Mouse (Mus musculus) forebrain, embryonic 13.5 days (tissue): Measurements from ENCODE around the gene Luc7l2. TPM values are rescaled to one million over a fixed set of nuclear protein-coding genes. Genes with fewer than 3 reads are reported as not detected.
"Not testable (repeated sequence)": the region's sequence is repeated elsewhere in the genome, so short reads cannot be mapped to it uniquely, and the experiment has no call there.

Experiments used
- ATAC-seq: fragments of 200-750 bp; cut with Nextera tagmentation; 2 replicates; pipeline ENCODE4 v1.8.0; 2017
- H3K27ac ChIP-seq: fragments of 300-500 bp; sonication (generic); 2 replicates; pipeline ENCODE4 v1.5.1; 2015; ENCODE audit warnings: inconsistent platforms, mild to moderate bottlenecking, moderate library complexity
- H3K27me3 ChIP-seq: fragments of 300-500 bp; sonication (generic); 2 replicates; pipeline ENCODE4 v1.6.1; 2015; ENCODE audit warnings: mild to moderate bottlenecking, inconsistent platforms
- H3K36me3 ChIP-seq: fragments of 300-500 bp; sonication (generic); 2 replicates; pipeline ENCODE4 v1.6.1; 2015; ENCODE audit warnings: mild to moderate bottlenecking, inconsistent platforms; ENCODE audit not compliant: poor library complexity, severe bottlenecking
- H3K4me1 ChIP-seq: fragments of 300-500 bp; sonication (generic); 2 replicates; pipeline ENCODE4 v1.6.1; 2015; ENCODE audit warnings: inconsistent platforms
- H3K4me2 ChIP-seq: fragments of 300-500 bp; sonication (generic); 2 replicates; pipeline ENCODE4 v1.6.1; 2015; ENCODE audit warnings: inconsistent platforms, mild to moderate bottlenecking, moderate library complexity
- H3K4me3 ChIP-seq: fragments of 300-500 bp; sonication (generic); 2 replicates; pipeline ENCODE4 v1.5.1; 2015; ENCODE audit warnings: mild to moderate bottlenecking, inconsistent platforms
- H3K9ac ChIP-seq: fragments of 300-500 bp; sonication (generic); 2 replicates; pipeline ENCODE4 v1.6.1; 2015; ENCODE audit warnings: mild to moderate bottlenecking, inconsistent platforms
- H3K9me3 ChIP-seq: fragments of 300-500 bp; sonication (generic); replicated peaks from 2 replicates; pipeline ENCODE4 v1.6.1; 2016; ENCODE audit warnings: inconsistent platforms
- WGBS: fragments of 180-500 bp; shearing (Covaris S2); methylation state at CpG from one replicate; pipeline ENCODE4 v1.1.7; 2015; 5-methylcytosine and 5-hydroxymethylcytosine counted together
- polyA plus RNA-seq: library from polyadenylated mRNA; unstranded; fragments of >200 nt; fragmentation: Nextera tagmentation; extraction: Ambion mirVana; gene quantifications from 2 replicates; pipeline ENCODE4 v1.2.1, GENCODE M21; 2015

Luc7l2 gene
- polyA plus RNA-seq, 1 experiment from 2014 or later: 40.1 TPM

DNA sequence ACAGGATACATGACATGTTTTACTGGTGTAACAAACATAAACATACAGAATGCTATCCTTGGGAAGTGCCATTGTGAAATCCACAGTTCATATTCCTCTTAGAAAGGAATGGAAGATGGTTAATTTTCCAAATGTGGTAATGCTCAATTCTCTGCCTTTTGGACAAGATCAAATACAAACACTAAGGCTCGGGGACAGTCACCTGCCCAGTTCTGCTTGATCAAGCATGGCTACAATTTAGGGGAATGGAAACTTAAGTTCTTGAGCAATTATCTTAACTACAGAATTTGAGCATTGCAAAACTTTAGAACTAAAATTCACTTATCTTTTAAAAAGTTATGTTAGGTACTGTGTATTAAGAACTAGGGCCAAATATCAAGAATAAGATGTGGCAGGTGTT is 15.3 kb upstream of the Luc7l2 start:
- WGBS: 85% methylated on average over 1 of the region's 1 CpGs
- no peaks in the 10 kb centered on the region for H3K27me3 ChIP-seq
- peak overlapping the region; percentile 61 for H3K4me2 ChIP-seq
- peaks cover 12% of the 10 kb centered on the region for H3K4me1 ChIP-seq
- no peak overlapping the region for H3K27ac ChIP-seq
- 0 out of 2 replicates have a peak overlapping the region, but pooled peaks have one; percentile 77 for H3K9ac ChIP-seq
- no peak for ATAC-seq
- H3K36me3 ChIP-seq: peaks cover 11% of the 10 kb centered on the region; the same call in 1 of the 2 replicates
- H3K4me3 ChIP-seq: peak overlapping the region; percentile 56
- no peaks in the 10 kb centered on the region for H3K9me3 ChIP-seq

DNA sequence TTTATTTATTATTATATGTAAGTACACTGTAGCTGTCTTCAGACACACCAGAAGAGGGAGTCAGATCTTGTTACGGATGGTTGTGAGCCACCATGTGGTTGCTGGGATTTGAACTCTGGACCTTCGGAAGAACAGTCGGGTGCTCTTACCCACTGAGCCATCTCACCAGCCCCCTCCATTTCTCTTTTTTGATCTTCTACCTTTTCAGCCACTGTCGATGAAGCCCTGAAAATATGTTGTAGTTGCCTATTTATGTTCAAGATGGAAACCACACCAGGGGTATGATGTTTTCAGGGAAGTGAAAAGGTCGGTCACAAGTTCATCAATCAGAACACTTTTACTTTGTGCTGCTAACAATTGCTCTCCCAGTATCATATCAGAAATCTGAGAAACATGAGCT is 7.0 kb upstream of the Luc7l2 start:
- not testable (repeated sequence) for H3K4me3 ChIP-seq, H3K27me3 ChIP-seq, H3K9me3 ChIP-seq, ATAC-seq, H3K4me2 ChIP-seq, H3K4me1 ChIP-seq, H3K27ac ChIP-seq, H3K9ac ChIP-seq
- WGBS: 97% methylated on average over 4 of the region's 5 CpGs
- peaks cover 11% of the 10 kb centered on the region; the same call in 1 of the 2 replicates for H3K36me3 ChIP-seq

DNA sequence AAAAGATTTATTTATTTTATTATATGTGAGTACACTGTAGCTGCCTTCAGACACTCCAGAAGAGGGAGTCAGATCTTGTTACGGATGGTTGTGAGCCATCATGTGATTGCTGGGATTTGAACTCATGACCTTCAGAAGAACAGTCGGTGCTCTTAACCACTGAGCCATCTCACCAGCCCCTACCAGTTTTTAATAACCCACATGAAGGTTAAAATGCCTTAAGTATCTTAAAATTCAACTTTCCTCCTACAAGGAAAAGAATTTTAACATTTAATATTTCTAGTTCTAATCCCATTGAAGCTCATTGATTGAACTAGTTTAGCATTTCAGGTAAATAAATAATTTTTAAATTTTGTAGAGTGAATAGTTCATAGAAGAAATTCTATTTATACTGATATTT is 4.1 kb upstream of the Luc7l2 start:
- not testable (repeated sequence) for H3K4me3 ChIP-seq, H3K9ac ChIP-seq, H3K27ac ChIP-seq, H3K4me1 ChIP-seq, ATAC-seq, H3K4me2 ChIP-seq, H3K9me3 ChIP-seq, H3K36me3 ChIP-seq, H3K27me3 ChIP-seq
- 91% methylated on average over 2 of the region's 2 CpGs for WGBS

DNA sequence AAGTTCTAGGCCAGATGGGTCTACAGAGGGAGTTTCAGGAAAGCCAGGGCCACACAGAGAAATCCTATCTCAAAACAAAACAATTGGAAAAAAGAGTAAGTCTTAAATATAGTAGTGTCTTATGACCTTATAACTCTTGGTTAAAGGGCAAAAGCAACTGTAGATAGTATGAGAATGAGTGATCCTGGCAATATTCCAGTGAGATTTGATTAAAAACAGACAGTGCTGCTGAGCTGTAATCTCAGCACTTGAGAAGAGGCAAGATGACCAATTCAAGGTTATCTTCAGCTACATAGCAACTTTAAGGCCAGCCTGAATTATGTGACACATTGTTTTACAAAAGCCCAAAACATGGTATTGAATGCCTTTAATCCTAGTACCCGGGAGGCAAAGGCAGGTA is 3.4 kb upstream of the Luc7l2 start:
- H3K4me3 ChIP-seq: no peak overlapping the region
- H3K9me3 ChIP-seq: no peaks in the 10 kb centered on the region
- no peak overlapping the region for H3K9ac ChIP-seq
- no peak for ATAC-seq
- H3K4me1 ChIP-seq: peaks cover 8% of the 10 kb centered on the region
- H3K27ac ChIP-seq: no peak overlapping the region
- H3K27me3 ChIP-seq: no peaks in the 10 kb centered on the region
- WGBS: 88% methylated on average over 1 of the region's 1 CpGs
- H3K4me2 ChIP-seq: no peak overlapping the region
- H3K36me3 ChIP-seq: no peaks in the 10 kb centered on the region

DNA sequence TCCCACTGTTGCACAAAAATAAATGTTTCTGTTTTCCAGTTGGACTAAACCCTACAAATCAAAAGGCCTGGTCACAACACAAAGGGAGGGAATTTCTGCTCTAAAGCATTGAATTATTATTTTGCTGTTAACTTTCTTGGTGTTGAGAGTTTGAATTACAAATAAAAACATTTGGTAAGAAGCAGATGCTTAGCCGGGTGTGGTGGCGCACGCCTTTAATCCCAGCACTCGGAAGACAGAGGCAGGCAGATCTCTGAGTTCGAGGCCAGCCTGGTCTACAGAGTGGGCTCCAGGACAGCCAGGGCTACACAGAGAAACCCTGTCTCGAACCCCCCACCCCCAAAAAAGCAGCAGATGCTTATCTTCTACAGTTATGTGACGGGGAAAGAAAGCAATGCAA is 2.5 kb upstream of the Luc7l2 start:
- 92% methylated on average over 7 of the region's 7 CpGs for WGBS
- not testable (repeated sequence) for H3K27ac ChIP-seq

GRCm38 (mm10) chr6:38549840-38550239 is 1.3 kb upstream of the Luc7l2 start:
- H3K27ac ChIP-seq, H3K9me3 ChIP-seq, H3K36me3 ChIP-seq, H3K27me3 ChIP-seq, ATAC-seq: not testable (repeated sequence)
- H3K4me3 ChIP-seq: peak overlapping the region; percentile 70; the same call in 1 of the 2 replicates
- H3K4me1 ChIP-seq: peaks cover 25% of the 10 kb centered on the region
- WGBS: 73% methylated on average over 6 of the region's 6 CpGs
- H3K4me2 ChIP-seq: peak overlapping the region; percentile 80
- peak overlapping the region; percentile 89; the same call in 1 of the 2 replicates for H3K9ac ChIP-seq

More for the DNA sequence above, 2.5 kb upstream of the Luc7l2 start:
- peaks cover 14% of the 10 kb centered on the region for H3K4me1 ChIP-seq
- not testable (repeated sequence) for H3K9me3 ChIP-seq, H3K36me3 ChIP-seq, H3K9ac ChIP-seq, H3K4me3 ChIP-seq, ATAC-seq, H3K27me3 ChIP-seq, H3K4me2 ChIP-seq

- Histone ChIP-seq H3K27ac (peak overlapping the region; percentile 99), H3K4me1 (peaks cover 26% of the 10 kb centered on the region), H3K9me3 (no peaks in the 10 kb centered on the region), H3K4me2 (peak overlapping the region; percentile 80), H3K36me3 (0 out of 2 replicates have a peak, but pooled peaks cover 4% of the 10 kb centered on the region), H3K4me3 (peak overlapping the region; percentile 70), H3K27me3 (no peaks in the 10 kb centered on the region), H3K9ac (peak overlapping the region; percentile 89)
- 7% methylated on average over 28 of the region's 28 CpGs for WGBS
- peak; percentile 28 for ATAC-seq
These were observed 678 bp upstream of the Luc7l2 start for GRCm38 (mm10) chr6:38550250-38551061.

GRCm38 (mm10) chr6:38551989-38552635 is 978 bp downstream of the Luc7l2 start:
- ATAC-seq: peak; percentile 96
- H3K27ac ChIP-seq: peak overlapping the region; percentile 99
- peak overlapping the region; percentile 70 for H3K4me3 ChIP-seq
- H3K27me3 ChIP-seq: no peaks in the 10 kb centered on the region
- H3K9ac ChIP-seq: peak overlapping the region; percentile 84
- H3K4me1 ChIP-seq: peaks cover 26% of the 10 kb centered on the region
- WGBS: under 1% methylated on average over 25 of the region's 32 CpGs
- H3K4me2 ChIP-seq: peak overlapping the region; percentile 63
- H3K36me3 ChIP-seq: peaks cover 7% of the 10 kb centered on the region; the same call in 1 of the 2 replicates
- no peaks in the 10 kb centered on the region for H3K9me3 ChIP-seq

- H3K27ac ChIP-seq: no peak overlapping the region
These were observed 1.5 kb downstream of the Luc7l2 start for GRCm38 (mm10) chr6:38552636-38553000.

DNA sequence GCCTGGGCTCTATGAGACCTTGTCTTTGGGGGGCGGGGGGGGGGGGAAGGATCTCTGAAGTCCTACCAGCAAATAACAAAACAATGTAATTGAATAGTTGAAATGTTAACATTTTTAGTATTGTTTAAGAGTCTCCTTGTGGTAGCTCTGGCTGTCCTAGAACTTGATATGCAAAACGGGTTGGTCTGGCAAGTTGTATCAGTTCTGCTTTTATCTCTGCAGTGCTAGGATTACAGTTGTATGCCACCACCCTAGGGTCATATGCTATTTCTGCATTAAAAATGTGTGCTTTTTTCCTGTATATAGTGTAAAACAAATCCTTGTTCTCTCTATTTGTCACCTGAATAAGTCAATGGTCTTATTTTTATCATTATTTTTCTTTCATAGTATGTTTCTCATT is 25.0 kb downstream of the Luc7l2 start:
- no peaks in the 10 kb centered on the region for H3K27me3 ChIP-seq
- H3K4me1 ChIP-seq: no peaks in the 10 kb centered on the region
- H3K9me3 ChIP-seq: no peaks in the 10 kb centered on the region
- WGBS: 82% methylated on average over 2 of the region's 2 CpGs
- no peak overlapping the region for H3K4me2 ChIP-seq
- H3K36me3 ChIP-seq: peaks cover 54% of the 10 kb centered on the region
- ATAC-seq: no peak
- no peak overlapping the region for H3K27ac ChIP-seq
- no peak overlapping the region for H3K4me3 ChIP-seq
- no peak overlapping the region for H3K9ac ChIP-seq

More at GRCm38 (mm10) chr6:38552636-38553000, 1.5 kb downstream of the Luc7l2 start:
- ATAC-seq: no peak
- H3K9ac ChIP-seq: 0 out of 2 replicates have a peak overlapping the region, but pooled peaks have one; percentile 84
- no peaks in the 10 kb centered on the region for H3K9me3 ChIP-seq
- peaks cover 26% of the 10 kb centered on the region for H3K4me1 ChIP-seq
- H3K4me2 ChIP-seq: peak overlapping the region; percentile 63
- H3K4me3 ChIP-seq: peak overlapping the region; percentile 70
- peaks cover 7% of the 10 kb centered on the region; the same call in 1 of the 2 replicates for H3K36me3 ChIP-seq
- no peaks in the 10 kb centered on the region for H3K27me3 ChIP-seq
- 27% methylated on average over 5 of the region's 5 CpGs for WGBS

GRCm38 (mm10) chr6:38580112-38580857 is 29.2 kb downstream of the Luc7l2 start:
- ATAC-seq: no peak
- Histone ChIP-seq H3K36me3 (peaks cover 44% of the 10 kb centered on the region), H3K9me3 (no peaks in the 10 kb centered on the region), H3K4me3 (no peak overlapping the region), H3K9ac (no peak overlapping the region), H3K4me1 (no peaks in the 10 kb centered on the region), H3K4me2 (no peak overlapping the region), H3K27ac (no peak overlapping the region), H3K27me3 (no peaks in the 10 kb centered on the region)
- WGBS: 93% methylated on average over 3 of the region's 3 CpGs

GRCm38 (mm10) chr6:38581711-38582110 is 30.6 kb downstream of the Luc7l2 start:
- no peak for ATAC-seq
- H3K9me3 ChIP-seq: no peaks in the 10 kb centered on the region
- H3K27ac ChIP-seq: no peak overlapping the region
- H3K27me3 ChIP-seq: no peaks in the 10 kb centered on the region
- peaks cover 49% of the 10 kb centered on the region for H3K36me3 ChIP-seq
- H3K4me3 ChIP-seq: no peak overlapping the region
- no peaks in the 10 kb centered on the region for H3K4me1 ChIP-seq
- H3K4me2 ChIP-seq: no peak overlapping the region
- no peak overlapping the region for H3K9ac ChIP-seq
- WGBS: 92% methylated on average over 3 of the region's 3 CpGs
